Mouse (Mus musculus) stomach, embryonic 14.5 days (tissue): ENCODE results near the gene Cdc6. TPM values are rescaled to one million over a fixed set of nuclear protein-coding genes. Genes with fewer than 3 reads are reported as not detected.

Experiments used
- ATAC-seq: fragments of 200-750 bp; cut with Nextera tagmentation; 2 replicates; pipeline ENCODE4 v1.8.0; 2017; ENCODE audit warnings: low read depth, moderate TSS enrichment; ENCODE audit not compliant: insufficient number of reproducible peaks, insufficient read depth, low FRiP score
- H3K27ac ChIP-seq: fragments of 300-500 bp; sonication (generic); 2 replicates; pipeline ENCODE4 v1.5.1; 2014; ENCODE audit warnings: mild to moderate bottlenecking, low read length, moderate library complexity, mixed read lengths
- H3K27me3 ChIP-seq: fragments of 300-500 bp; sonication (generic); 2 replicates; pipeline ENCODE4 v1.6.1; 2014; ENCODE audit warnings: low read length, control low read depth, mixed read lengths; ENCODE audit not compliant: control insufficient read depth, insufficient read depth
- H3K36me3 ChIP-seq: fragments of 300-500 bp; sonication (generic); 2 replicates; pipeline ENCODE4 v1.6.1; 2014; ENCODE audit warnings: mild to moderate bottlenecking, control low read depth, low read length, moderate library complexity, mixed read lengths; ENCODE audit not compliant: control insufficient read depth, insufficient read depth
- H3K4me1 ChIP-seq: fragments of 300-500 bp; sonication (generic); 2 replicates; pipeline ENCODE4 v1.6.1; 2014; ENCODE audit warnings: low read length, control low read depth, mixed read lengths; ENCODE audit not compliant: control insufficient read depth, insufficient read depth
- H3K4me2 ChIP-seq: fragments of 300-500 bp; sonication (generic); replicated peaks from 2 replicates; pipeline ENCODE4 v1.6.1; 2014; ENCODE audit warnings: low read depth, low read length, control low read depth
- H3K4me3 ChIP-seq: fragments of 300-500 bp; sonication (generic); 2 replicates; pipeline ENCODE4 v1.5.1; 2014; ENCODE audit warnings: low read depth, low read length, control low read depth
- H3K9ac ChIP-seq: fragments of 300-500 bp; sonication (generic); replicated peaks from 2 replicates; pipeline ENCODE4 v1.6.1; 2014; ENCODE audit warnings: low read depth, mild to moderate bottlenecking, control low read depth, low read length, moderate library complexity, mixed read lengths
- H3K9me3 ChIP-seq: fragments of 300-500 bp; sonication (generic); 2 replicates; pipeline ENCODE4 v1.6.1; 2016; ENCODE audit warnings: low read depth, low read length, control low read depth; ENCODE audit not compliant: control insufficient read depth
- WGBS: fragments of 180-500 bp; shearing (Covaris S2); extraction: QIAGEN DNeasy Blood & Tissue Kit; methylation state at CpG from one replicate; pipeline ENCODE4 v1.1.7; 2014; 5-methylcytosine and 5-hydroxymethylcytosine counted together
- polyA plus RNA-seq: library from polyadenylated mRNA; unstranded; fragments of >200 nt; fragmentation: Nextera tagmentation; extraction: Ambion mirVana; gene quantifications from 2 replicates; pipeline ENCODE4 v1.2.1, GENCODE M21; 2014

Gene Cdc6
- polyA plus RNA-seq, 1 experiment from 2014 or later: 31.4 TPM

DNA sequence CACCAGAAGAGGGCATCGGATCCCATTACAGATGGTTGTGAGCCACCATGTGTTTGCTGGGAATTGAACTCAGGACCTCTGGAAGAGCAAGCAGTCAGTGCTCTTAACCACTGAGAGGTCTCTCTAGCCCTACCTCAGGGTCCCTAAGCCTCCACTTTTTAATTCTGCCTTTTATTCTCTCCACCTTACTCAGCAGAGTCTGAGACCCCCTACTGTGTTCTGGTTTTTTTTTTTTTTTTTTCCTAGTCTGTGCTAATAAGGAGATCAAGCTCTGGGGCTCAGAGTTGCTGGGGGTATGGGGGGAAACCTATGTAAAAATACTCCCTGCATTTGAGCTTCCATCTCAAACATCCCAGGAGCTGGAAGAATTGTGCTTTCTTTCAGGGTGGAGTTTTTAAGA lies 44.5 kb downstream of the Cdc6 start:
- Histone ChIP-seq H3K27ac (peak overlapping the region; percentile 66; the same call in 1 of the 2 replicates), H3K4me1 (peaks cover 67% of the 10 kb centered on the region)
- no peak for ATAC-seq

DNA sequence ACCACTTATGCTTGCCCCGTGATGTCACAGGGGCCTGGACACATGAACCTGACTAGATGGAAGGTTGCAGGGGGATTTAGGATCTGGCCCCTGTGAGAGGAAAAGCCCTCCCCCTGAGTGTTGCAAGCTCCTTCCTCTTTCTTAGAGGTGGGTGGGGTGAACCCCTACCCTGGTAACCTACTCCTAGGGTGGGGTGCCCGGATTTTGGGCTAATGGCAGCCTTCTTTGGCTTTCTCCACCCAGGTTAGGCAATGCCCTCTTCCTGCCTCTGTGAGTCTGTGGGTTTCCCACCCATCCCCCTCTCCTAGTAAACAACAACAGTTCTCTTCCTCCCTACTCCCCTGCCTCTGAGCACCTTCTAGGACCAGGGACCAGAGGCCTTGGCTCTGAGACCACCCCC lies 45.1 kb downstream of the Cdc6 start:
- no peaks in the 10 kb centered on the region for H3K27me3 ChIP-seq
- no peak overlapping the region for H3K9ac ChIP-seq
- no peak overlapping the region for H3K4me2 ChIP-seq
- H3K36me3 ChIP-seq: peaks cover 16% of the 10 kb centered on the region
- no peaks in the 10 kb centered on the region for H3K9me3 ChIP-seq
- H3K4me1 ChIP-seq: peaks cover 62% of the 10 kb centered on the region
- peak overlapping the region; percentile 66 for H3K27ac ChIP-seq
- 43% methylated on average over 2 of the region's 2 CpGs for WGBS
- ATAC-seq: no peak
- no peak overlapping the region for H3K4me3 ChIP-seq

More for the DNA sequence above, 44.5 kb downstream of the Cdc6 start:
- 88% methylated on average over 1 of the region's 1 CpGs for WGBS
- Histone ChIP-seq H3K9me3 (no peaks in the 10 kb centered on the region), H3K4me2 (no peak overlapping the region), H3K27me3 (no peaks in the 10 kb centered on the region), H3K36me3 (peaks cover 16% of the 10 kb centered on the region), H3K9ac (no peak overlapping the region), H3K4me3 (no peak overlapping the region)

DNA sequence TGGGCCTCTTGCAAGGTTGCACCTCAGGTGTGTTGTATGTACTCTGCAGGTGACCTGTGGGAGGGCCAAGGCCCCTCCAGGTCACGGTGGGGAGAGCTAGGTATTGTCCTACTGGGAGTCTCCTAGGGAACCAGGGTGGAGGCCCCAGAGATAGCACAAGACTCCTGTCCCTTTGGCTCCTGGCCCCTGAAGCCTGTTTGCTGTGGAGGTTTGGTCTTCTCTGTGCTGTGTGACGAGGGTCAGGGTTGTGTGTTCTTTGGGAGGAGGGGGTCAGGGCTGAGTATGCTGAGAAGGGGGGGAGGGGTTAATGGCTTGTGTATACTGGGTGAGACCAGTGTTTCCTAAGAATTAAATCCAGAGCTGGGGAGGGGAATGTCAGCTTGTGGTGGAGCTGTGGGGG lies 45.8 kb downstream of the Cdc6 start:
- WGBS: 24% methylated on average over 2 of the region's 2 CpGs
- H3K9ac ChIP-seq: no peak overlapping the region
- no peak overlapping the region for H3K4me2 ChIP-seq
- H3K36me3 ChIP-seq: peaks cover 16% of the 10 kb centered on the region
- H3K4me3 ChIP-seq: no peak overlapping the region
- H3K9me3 ChIP-seq: no peaks in the 10 kb centered on the region
- peak overlapping the region; percentile 88; the same call in 1 of the 2 replicates for H3K27ac ChIP-seq
- peak; percentile 83 for ATAC-seq
- peaks cover 56% of the 10 kb centered on the region for H3K4me1 ChIP-seq
- no peaks in the 10 kb centered on the region for H3K27me3 ChIP-seq

DNA sequence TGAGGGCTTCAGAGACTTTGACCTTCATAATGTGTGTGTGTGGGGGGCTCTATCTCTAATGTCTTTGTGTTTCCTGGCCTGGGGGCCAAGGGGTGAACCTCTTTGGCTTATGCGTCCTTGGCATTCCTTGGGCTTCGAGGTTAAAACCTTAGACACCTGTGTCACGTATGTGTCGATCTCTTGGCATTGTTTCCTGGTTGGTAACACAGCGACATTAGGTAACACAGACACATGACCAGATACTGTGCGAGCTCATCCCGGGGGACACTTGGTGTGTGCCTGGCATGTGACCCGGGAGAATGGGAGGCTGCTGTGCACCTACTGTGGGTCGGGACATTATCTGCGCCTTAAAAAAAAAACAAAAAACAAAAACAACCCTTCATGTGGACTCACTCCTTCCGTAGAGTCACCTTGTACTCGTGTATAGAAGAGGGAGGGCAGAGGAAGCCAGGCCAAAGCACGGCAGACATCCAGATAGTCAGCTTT lies 46.3 kb downstream of the Cdc6 start:
- Histone ChIP-seq H3K27ac (peak overlapping the region; percentile 88), H3K9me3 (no peaks in the 10 kb centered on the region), H3K9ac (no peak overlapping the region), H3K4me1 (peaks cover 58% of the 10 kb centered on the region), H3K4me3 (no peak overlapping the region), H3K36me3 (peaks cover 16% of the 10 kb centered on the region), H3K27me3 (no peaks in the 10 kb centered on the region), H3K4me2 (peak overlapping the region; percentile 31)
- WGBS: 15% methylated on average over 13 of the region's 13 CpGs
- no peak for ATAC-seq

DNA sequence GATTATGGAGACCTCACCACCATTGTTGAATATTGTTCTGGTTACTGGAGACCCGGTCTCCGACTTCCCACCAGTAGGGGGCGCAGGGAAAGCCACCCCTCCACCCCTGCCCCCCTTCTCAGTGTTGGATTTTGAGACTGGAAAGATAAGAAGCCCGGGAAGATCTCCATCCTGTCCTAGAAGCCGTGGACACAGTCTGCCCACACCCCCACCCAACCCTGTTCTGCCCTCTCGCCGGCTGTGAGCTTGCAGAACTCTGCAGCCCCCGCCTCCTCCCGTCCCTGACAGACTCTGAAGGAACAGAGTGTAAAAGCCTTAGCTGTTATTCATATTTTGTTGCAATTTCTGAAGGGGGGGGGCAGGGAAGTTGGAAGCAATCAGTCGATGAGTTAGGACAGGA lies 46.8 kb downstream of the Cdc6 start:
- H3K9ac ChIP-seq: no peak overlapping the region

DNA sequence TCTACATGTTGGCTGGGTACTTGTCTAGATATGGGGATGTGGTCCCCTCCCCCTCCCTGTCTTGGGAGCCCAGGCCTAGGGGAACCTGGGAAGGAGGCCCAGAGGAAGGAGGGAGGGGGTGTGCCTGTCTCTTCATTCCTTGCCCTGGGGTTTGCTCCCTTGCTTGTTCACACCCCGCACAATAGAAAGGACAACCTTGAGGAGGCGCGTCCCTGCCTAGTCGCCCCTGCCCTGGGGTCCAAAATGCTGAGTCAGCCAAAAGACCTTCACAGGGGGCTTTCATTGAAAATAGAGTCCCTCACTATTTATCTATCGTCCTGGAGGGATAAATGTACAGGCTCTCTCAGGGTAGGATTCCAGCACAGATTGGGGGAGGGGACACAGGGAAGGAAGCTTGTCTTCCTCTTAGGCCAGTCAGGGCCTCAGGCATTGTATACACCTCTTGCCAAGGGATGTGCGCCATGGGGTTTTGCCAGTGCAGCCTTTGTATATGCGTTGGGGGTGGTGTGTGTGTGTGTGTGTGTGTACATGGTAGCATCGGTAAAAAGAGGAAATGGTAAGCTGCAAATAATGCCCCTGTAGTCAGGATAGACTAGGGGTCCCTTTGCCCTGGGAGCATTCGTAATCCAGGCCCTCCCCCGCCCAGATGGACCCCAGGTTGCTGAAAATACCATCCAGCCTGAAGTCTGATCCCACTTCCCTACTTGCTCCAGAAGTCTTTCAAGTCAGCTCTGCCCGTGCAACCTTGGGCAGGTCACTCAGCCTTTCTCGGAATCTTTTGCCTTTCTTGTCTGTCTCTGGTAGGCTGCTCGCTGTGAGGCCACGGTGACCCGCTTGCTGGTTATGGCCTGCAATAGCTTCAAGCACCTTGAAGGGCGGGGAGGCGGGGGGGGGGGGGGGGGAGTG lies 47.5 kb downstream of the Cdc6 start:
- H3K4me2 ChIP-seq: peak overlapping the region; percentile 31
- no peak; the same call in 1 of the 2 replicates for ATAC-seq
- H3K9me3 ChIP-seq: no peaks in the 10 kb centered on the region
- no peak overlapping the region for H3K4me3 ChIP-seq
- H3K4me1 ChIP-seq: peaks cover 58% of the 10 kb centered on the region
- H3K9ac ChIP-seq: no peak overlapping the region; the same call in 1 of the 2 replicates
- peaks cover 15% of the 10 kb centered on the region for H3K36me3 ChIP-seq
- H3K27ac ChIP-seq: peak overlapping the region; percentile 88
- H3K27me3 ChIP-seq: no peaks in the 10 kb centered on the region
- WGBS: 11% methylated on average over 15 of the region's 17 CpGs

More for the DNA sequence above, 46.8 kb downstream of the Cdc6 start:
- WGBS: 3% methylated on average over 10 of the region's 10 CpGs
- Histone ChIP-seq H3K4me2 (peak overlapping the region; percentile 31), H3K27ac (peak overlapping the region; percentile 88), H3K27me3 (no peaks in the 10 kb centered on the region), H3K9me3 (no peaks in the 10 kb centered on the region), H3K4me1 (peaks cover 60% of the 10 kb centered on the region), H3K4me3 (no peak overlapping the region), H3K36me3 (peaks cover 16% of the 10 kb centered on the region)
- peak; percentile 38; the same call in 1 of the 2 replicates for ATAC-seq

DNA sequence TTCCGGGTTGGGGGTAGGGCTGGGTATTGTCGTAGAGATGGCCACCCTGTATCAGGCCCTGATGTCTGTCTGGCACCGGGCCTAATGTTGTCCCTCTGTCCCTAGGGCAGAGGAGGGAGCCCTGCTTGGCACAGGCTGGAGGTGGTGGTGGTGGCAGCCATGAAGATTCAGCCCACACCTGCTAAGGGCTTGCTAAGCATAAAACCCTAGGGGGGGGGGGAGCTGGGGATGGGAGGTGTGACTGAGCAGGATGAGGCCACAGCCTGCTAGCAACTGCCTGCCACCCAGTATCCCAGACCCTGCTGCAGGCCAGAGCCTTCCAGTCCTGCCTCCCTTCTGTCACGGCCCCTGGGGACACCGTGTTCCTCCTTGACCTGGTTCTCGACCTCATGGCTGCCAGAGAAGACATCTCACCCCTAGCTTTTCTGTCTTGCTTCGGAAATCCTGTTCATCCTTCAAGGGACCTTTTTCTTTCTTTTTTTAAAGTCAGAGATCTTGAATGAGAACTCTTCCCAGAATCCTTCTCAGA lies 48.2 kb downstream of the Cdc6 start:
- Histone ChIP-seq H3K4me3 (no peak overlapping the region), H3K27ac (peak overlapping the region; percentile 88), H3K36me3 (peaks cover 9% of the 10 kb centered on the region; the same call in 1 of the 2 replicates), H3K27me3 (no peaks in the 10 kb centered on the region), H3K9ac (no peak overlapping the region; the same call in 1 of the 2 replicates), H3K4me2 (no peak overlapping the region), H3K4me1 (peaks cover 51% of the 10 kb centered on the region), H3K9me3 (no peaks in the 10 kb centered on the region)
- 29% methylated on average over 7 of the region's 7 CpGs for WGBS
- no peak for ATAC-seq

DNA sequence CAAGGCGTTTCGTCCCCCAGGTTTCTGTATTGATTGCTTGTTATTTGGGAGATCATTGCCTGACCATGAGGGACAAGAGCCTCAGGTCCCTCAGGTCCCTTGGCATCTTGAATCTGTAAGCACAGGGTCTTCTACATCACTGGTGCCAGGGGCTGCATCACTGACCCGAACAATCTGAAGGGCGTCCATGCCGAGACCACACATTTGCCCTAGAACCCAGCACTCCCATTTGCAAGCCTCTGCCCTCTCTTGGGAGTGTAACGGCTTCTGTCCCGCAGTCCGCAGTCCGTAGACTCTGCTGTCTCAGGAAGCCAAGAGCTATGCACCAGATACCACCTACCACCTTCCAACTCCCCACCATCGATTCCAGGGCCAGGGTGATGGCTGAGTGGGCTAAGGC lies 48.7 kb downstream of the Cdc6 start:
- Histone ChIP-seq H3K27ac (no peak overlapping the region), H3K27me3 (no peaks in the 10 kb centered on the region), H3K4me1 (peaks cover 46% of the 10 kb centered on the region), H3K36me3 (peaks cover 9% of the 10 kb centered on the region; the same call in 1 of the 2 replicates), H3K9me3 (no peaks in the 10 kb centered on the region), H3K4me2 (no peak overlapping the region), H3K9ac (no peak overlapping the region), H3K4me3 (no peak overlapping the region)
- no peak for ATAC-seq
- 69% methylated on average over 10 of the region's 10 CpGs for WGBS
